In genomic region chr12:42138694-42139442, GRCm38 (mm10) we compare ENCODE assay signal across 14 mouse cellular contexts.
A peak's percentile ranks its signal among the peaks of the same experiment; 100 is the strongest.
DNase-seq lines count a peak whose midpoint lies in the region; ATAC-seq and TF ChIP-seq lines count a peak whose summit lies in the region.
"Had no signal": no experiment of that assay in that cellular context is flagged by ENCODE, and none has a peak within 500 bp of the region (broad histone marks: within the 10 kb centered on the region; RNA-seq: fewer than 3 reads in every experiment).

No protein-coding gene starts in this region.

- 39% methylated on average over 3 of the region's 3 CpGs for WGBS in forebrain, postnatal 0 days
- WGBS in midbrain, embryonic 16.5 days: 41% methylated on average over 3 of the region's 3 CpGs

- no peaks in the 10 kb centered on the region for H3K36me3 ChIP-seq in forebrain, postnatal 0 days (ENCODE audit: insufficient read depth)
- no peaks in the 10 kb centered on the region for H3K36me3 ChIP-seq in midbrain, embryonic 16.5 days (ENCODE audit: control insufficient read depth, insufficient read depth, low read length)
- H3K36me3 ChIP-seq: G1E had no signal

- H3K9ac ChIP-seq in forebrain, postnatal 0 days: no peak overlapping the region
- H3K9ac ChIP-seq in midbrain, embryonic 16.5 days (ENCODE audit: low read depth, low read length): no peak overlapping the region

- ATAC-seq in forebrain, postnatal 0 days: peak; percentile 42; the same call in 1 of the 2 replicates
- ATAC-seq in midbrain, embryonic 16.5 days: peak; percentile 60; the same call in 1 of the 2 replicates
- no peak for ATAC-seq in granulocyte monocyte progenitor cell, adult 5-6 weeks (replicated peaks; ENCODE audit: poor library complexity, severe bottlenecking)
- ATAC-seq: activated CD4-positive, CD25-positive, alpha-beta regulatory T cell, adult 4 months; lung, postnatal 0 days had no signal

- peak; percentile 24 for DNase-seq in embryo, embryonic 10.5 days (ENCODE audit: low spot score)
- DNase-seq in embryo, embryonic 10 days (ENCODE audit: low spot score): no peak
- peak; percentile 9 to 12 for DNase-seq in cerebellum, adult 18-20 months
- DNase-seq in forebrain, postnatal 0 days: no peak
- no peak for DNase-seq in right cerebral cortex, adult 18-20 months
- no peak for DNase-seq in left cerebral cortex, adult 11 months (ENCODE audit: low spot score)
- DNase-seq: kidney, postnatal 25 days; thymus, postnatal 14 days had no signal

- H3K9me3 ChIP-seq in forebrain, postnatal 0 days (ENCODE audit: low read length): no peaks in the 10 kb centered on the region
- H3K9me3 ChIP-seq in midbrain, embryonic 16.5 days (replicated peaks; ENCODE audit: control insufficient read depth, low read length, poor library complexity, severe bottlenecking): no peaks in the 10 kb centered on the region

- 0 out of 2 replicates have a peak overlapping the region, but pooled peaks have one; percentile 29 for H3K27ac ChIP-seq in forebrain, postnatal 0 days (ENCODE audit: low read depth, low read length)
- no peak overlapping the region for H3K27ac ChIP-seq in midbrain, embryonic 16.5 days (ENCODE audit: low read length)

- H3K27me3 ChIP-seq in forebrain, postnatal 0 days (ENCODE audit: insufficient read depth, low read length): no peaks in the 10 kb centered on the region
- H3K27me3 ChIP-seq in midbrain, embryonic 16.5 days (ENCODE audit: control insufficient read depth, insufficient read depth, low read depth, low read length): no peaks in the 10 kb centered on the region

- H3K4me2 ChIP-seq in forebrain, postnatal 0 days (ENCODE audit: low read depth): no peak overlapping the region
- H3K4me2 ChIP-seq in midbrain, embryonic 16.5 days (ENCODE audit: low read length): no peak overlapping the region

- no peak overlapping the region for H3K4me3 ChIP-seq in forebrain, postnatal 0 days (ENCODE audit: low read depth, low read length)
- H3K4me3 ChIP-seq in midbrain, embryonic 16.5 days (ENCODE audit: low read depth, low read length): no peak overlapping the region
- H3K4me3 ChIP-seq: myocyte had no signal

- peaks cover 7% of the 10 kb centered on the region for H3K4me1 ChIP-seq in forebrain, postnatal 0 days (ENCODE audit: insufficient read depth)
- H3K4me1 ChIP-seq in midbrain, embryonic 16.5 days (ENCODE audit: control insufficient read depth, insufficient read depth, low read length): no peaks in the 10 kb centered on the region

- TF ChIP-seq CTCF in forebrain, postnatal 0 days (IDR thresholded peaks at IDR 0.05; ENCODE audit: low read depth): no peak

Comparison
In these comparisons a context has a peak if more than half of its experiments do, and no peak if none do; other contexts are left out.
1. DNase-seq: peak in embryo, embryonic 10.5 days (single experiment) and cerebellum, adult 18-20 months (2 of 2); none in embryo, embryonic 10 days (single experiment), forebrain, postnatal 0 days (single experiment), right cerebral cortex, adult 18-20 months (single experiment) and left cerebral cortex, adult 11 months (single experiment).